Mouse (Mus musculus): ENCODE results near the gene Myo15b. TPM values are rescaled to one million over a fixed set of nuclear protein-coding genes. Genes with fewer than 3 reads are reported as not detected.

The Myo15b gene
- total RNA-seq, 2 experiments from 2014 or later, result 0.34 to 0.52 TPM

GRCm38 (mm10) chr11:115857936-115858335, 270 bp upstream of the Myo15b start:
- intact Hi-C loops (cut with DNase I), result no loop called here
- no peak for DNase-seq (ENCODE audit: low spot score in 2 of 2)

GRCm38 (mm10) chr11:115859143-115859945, 1.1 kb downstream of the Myo15b start:
- intact Hi-C loops (cut with DNase I), result no loop called here
- DNase-seq (ENCODE audit: low spot score in 2 of 2), result peak; percentile 60

- intact Hi-C loops (cut with DNase I), result no loop called here
- DNase-seq (ENCODE audit: low spot score in 2 of 2), result no peak
These were observed 5.7 kb downstream of the Myo15b start for GRCm38 (mm10) chr11:115863895-115864294.

GRCm38 (mm10) chr11:115869393-115869792, 11.2 kb downstream of the Myo15b start:
- intact Hi-C loops (cut with DNase I), result no loop called here
- no peak for DNase-seq (ENCODE audit: low spot score in 2 of 2)

- no peak for DNase-seq (ENCODE audit: low spot score in 2 of 2)
- intact Hi-C loops (cut with DNase I), result no loop called here
These were observed 14.2 kb downstream of the Myo15b start for GRCm38 (mm10) chr11:115872437-115872836.

DNA sequence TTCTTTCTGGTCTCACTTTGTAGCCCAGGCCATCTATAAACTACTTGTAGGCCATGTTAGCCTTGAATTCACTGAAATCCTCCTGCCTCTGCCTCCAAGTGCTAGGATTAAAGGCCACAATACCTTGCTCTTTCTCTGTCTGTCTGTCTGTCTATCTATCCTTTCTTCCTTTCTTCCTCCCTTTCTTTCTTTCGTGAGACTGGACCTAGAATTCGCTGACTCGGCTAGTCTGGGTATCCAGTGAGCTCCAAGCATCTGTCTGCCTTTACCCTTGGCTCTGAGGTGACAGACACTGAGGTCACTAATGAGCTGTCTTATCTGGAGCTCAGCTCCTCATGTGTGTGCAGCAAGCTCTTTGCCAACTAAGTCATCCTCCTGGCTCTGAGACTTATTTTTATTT, 17.7 kb downstream of the Myo15b start:
- intact Hi-C loops (cut with DNase I), result no loop called here
- DNase-seq (ENCODE audit: low spot score in 2 of 2), result no peak

- intact Hi-C loops (cut with DNase I), result no loop called here
These were observed 18.2 kb downstream of the Myo15b start for GRCm38 (mm10) chr11:115876438-115876837.

DNA sequence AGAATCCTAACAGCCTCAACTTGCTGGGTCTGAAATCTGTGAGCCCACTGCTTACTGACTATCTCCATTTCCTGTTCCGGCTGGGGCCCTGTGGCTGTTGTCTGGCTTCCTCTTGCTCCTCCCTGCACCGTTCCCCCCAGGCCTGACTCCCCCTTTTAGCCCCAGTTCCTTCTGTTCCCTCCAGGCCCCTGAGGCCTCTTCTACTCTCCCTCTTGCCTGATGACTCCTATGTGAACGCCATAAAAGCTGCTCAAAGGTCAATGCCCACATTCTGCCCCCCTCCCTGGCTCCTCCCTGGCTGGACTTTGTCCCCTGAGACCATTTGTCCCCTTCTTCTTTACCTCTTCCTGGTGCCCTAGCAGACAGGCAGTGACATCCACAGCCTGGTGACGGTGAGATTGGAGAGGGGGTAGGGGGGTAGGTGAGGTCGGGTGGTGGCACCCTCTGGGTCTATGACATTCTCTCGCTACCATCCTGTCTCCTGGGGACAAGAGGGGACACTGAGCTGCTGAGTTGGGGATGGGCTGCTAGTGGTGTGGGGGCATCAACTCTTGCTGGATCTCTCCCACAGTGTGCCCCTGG, 19.1 kb downstream of the Myo15b start:
- intact Hi-C loops (cut with DNase I), result no loop called here
- DNase-seq (ENCODE audit: low spot score in 2 of 2), result no peak

More at GRCm38 (mm10) chr11:115876438-115876837, 18.2 kb downstream of the Myo15b start:
- DNase-seq (ENCODE audit: low spot score in 2 of 2), result no peak

DNA sequence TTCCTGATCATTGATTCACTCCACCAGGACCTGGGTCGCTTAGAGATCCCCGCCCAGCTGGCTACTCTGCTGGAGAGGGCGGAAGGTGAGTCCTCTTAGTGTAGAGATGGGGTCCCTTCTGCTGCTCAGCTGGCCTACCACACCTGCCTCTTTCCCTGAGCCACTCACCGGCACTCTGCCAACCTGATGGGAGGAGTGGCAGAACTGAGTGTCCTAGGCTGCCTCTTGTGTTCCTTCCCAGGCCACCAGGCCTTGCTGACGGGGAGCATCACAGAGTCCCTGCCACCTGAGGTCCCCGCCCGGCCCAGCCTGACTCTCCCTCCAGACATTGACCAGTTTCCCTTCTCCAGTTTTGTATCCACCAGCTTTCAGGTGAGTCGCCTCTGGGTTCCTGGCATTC, 19.9 kb downstream of the Myo15b start:
- intact Hi-C loops (cut with DNase I), result no loop called here
- no peak for DNase-seq (ENCODE audit: low spot score in 2 of 2)

GRCm38 (mm10) chr11:115881002-115881401, 22.8 kb downstream of the Myo15b start:
- intact Hi-C loops (cut with DNase I), result no loop called here
- DNase-seq (ENCODE audit: low spot score in 2 of 2), result no peak

- intact Hi-C loops (cut with DNase I), result no loop called here
- no peak for DNase-seq (ENCODE audit: low spot score in 2 of 2)
These were observed 25.0 kb downstream of the Myo15b start for GRCm38 (mm10) chr11:115883251-115883650.

DNA sequence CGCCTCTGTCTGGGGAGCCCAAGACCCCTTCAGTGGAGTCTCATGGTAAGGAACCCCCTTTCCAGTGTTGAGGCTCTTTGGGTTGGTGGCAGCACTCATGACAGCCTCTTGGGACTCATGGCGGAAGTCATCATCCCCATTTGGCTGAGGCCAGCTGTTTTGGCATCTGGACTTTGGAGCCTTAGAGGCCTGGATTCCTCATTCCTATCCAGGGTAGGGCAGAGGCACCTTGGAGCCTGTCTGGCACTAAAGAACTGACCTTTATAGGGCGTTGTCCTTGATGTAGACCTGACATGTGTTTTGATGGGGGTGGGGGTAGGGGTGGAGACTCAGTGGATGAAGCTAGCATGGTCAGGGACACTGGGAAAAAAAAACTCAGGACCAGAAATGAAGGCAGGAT, 26.2 kb downstream of the Myo15b start:
- intact Hi-C loops (cut with DNase I), result no loop called here
- no peak for DNase-seq (ENCODE audit: low spot score in 2 of 2)

DNA sequence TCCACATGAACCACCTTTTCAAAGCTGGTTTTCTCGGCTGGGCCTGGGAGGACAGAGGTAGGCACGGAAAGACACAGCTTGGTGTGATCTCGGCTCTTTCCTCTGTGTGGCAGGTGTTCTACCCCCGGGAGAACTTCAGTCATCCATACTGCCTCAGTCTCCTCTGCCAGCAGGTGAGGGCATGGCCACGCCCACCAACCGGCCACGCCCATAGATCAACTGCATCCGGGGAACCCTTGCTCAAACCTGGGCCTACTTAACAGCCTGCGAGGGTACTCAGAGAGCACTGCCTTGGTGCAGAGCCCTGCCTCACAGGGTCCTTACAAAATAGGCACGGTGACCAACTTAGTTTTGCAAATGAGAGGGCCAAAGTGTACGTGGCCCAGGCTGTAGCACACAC, 27.1 kb downstream of the Myo15b start:
- intact Hi-C loops (cut with DNase I), result no loop called here
- DNase-seq (ENCODE audit: low spot score in 2 of 2), result no peak

- intact Hi-C loops (cut with DNase I), result no loop called here
- no peak for DNase-seq (ENCODE audit: low spot score in 2 of 2)
These were observed 28.2 kb downstream of the Myo15b start for GRCm38 (mm10) chr11:115886446-115886845.

GRCm38 (mm10) chr11:115888020-115888419, 29.8 kb downstream of the Myo15b start:
- intact Hi-C loops (cut with DNase I), result no loop called here
- DNase-seq (ENCODE audit: low spot score in 2 of 2), result no peak

DNA sequence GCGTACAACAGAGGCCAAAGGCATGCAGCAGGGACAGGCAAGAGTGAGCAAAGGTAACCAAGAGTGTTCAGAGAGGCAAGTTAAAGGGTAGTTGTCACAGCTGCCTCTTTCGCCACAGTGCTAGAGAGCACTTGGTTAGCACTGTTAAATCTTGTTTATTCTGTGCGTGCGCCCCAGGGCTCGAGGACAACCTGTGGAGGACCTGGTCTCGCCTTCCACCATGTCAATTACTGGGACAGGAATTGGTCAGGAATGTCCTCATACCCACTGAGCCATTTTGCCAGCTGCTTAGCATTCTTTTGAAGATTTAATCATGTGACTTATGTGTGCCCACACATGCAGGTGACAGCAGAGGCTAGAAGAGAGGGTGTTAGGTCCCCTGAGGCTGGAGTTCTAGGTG, 31.0 kb downstream of the Myo15b start:
- no peak for DNase-seq (ENCODE audit: low spot score in 2 of 2)
- intact Hi-C loops (cut with DNase I), result no loop called here

DNA sequence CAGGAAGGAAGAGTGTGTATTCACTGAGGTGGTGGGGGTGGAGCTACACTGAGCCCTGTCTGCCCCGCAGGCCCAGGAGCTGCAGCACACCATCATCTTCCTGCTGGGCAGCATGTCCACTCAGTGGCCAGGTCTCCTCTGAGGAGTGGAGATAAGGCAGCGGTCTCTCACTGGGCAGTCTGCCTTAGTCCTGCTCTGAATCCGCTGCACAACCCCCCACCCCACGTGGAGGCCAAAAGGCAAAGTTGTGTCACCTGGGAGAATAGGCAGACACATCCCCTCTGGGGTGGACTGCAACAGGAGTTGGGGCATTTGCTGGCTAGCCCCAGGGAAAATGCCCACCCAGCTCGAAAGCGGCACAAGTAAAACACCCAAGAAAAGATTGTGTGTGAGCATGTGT, 34.0 kb downstream of the Myo15b start:
- DNase-seq (ENCODE audit: low spot score in 2 of 2), result no peak
- intact Hi-C loops (cut with DNase I), result no loop called here

DNA sequence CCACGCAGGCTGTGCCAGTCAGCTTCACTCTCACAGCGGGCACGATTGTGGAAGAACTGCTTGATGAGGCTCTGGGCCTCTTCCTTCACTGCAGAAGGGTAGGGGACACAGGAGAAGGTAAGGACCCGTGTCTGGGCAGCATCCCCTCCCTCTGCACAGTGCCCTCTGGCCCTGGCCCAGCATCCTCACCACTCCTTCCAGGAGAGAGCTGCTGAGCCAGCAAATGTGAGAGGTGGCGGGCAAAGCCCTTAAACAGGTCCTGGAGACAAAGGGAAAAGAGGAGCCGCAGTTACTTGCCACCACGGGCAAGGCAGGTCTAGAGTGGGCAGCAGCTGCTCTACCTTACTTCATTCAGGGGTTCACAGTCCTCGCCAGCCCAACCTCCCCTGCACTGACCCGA, 34.9 kb downstream of the Myo15b start:
- intact Hi-C loops (cut with DNase I), result no loop called here
- no peak for DNase-seq (ENCODE audit: low spot score in 2 of 2)

DNA sequence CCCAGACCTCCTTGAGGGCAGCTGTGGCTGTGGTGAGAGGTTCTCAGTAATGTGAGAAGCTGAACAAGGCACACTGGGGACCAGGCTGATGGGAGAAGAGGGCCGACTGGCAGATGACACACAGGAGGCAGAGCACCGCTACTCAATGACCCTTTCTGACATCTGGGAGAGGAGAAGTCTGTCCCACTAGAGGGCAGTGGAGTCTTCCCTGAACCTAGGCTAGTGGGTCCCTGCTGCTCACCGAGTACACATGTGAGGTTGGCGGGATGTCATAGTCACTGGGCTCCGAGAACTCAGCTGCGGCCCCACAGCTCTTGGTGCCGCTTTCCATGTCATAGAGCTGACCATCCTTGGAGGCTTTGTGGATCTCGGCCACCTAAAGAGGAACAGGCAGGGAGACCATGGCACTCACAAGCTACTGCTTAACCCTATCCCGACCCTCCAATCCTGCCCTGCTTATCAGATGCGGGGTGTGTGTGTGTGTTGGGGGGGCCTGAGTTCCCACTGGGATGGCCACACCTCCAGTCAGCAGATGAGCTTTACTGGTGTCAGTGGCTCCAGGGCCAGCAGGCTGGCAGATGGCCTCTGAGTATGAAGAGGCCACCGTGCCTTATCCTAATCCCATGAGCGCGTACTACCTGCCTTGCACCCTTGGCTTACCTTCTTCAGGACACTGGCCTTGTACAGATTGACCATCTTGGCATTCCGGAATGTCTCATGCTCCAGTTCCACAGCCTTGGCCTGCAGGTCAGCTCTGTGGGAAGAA, 36.7 kb downstream of the Myo15b start:
- intact Hi-C loops (cut with DNase I), result no loop called here
- DNase-seq (ENCODE audit: low spot score in 2 of 2), result no peak

DNA sequence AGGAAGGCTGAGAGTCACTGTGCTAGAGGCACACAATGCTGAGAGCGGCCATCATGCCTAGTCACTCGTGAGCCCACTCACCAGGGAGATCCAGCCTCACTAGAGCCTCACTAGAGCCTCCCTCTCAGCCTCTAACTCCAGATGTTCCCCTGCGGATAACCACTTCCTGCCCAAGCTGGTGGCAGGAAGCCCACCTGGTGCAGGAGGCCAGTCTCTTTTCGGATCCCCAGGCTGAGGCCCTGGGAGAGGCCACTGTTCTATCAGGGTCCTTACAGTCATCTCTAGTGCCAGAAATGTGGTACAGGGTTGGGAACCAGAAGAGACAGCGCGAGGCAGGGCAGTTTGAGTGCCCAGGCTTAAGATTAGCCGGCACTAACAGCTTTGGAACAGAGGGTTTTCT, 40.2 kb downstream of the Myo15b start:
- no peak for DNase-seq (ENCODE audit: low spot score in 2 of 2)
- intact Hi-C loops (cut with DNase I), result no loop called here

DNA sequence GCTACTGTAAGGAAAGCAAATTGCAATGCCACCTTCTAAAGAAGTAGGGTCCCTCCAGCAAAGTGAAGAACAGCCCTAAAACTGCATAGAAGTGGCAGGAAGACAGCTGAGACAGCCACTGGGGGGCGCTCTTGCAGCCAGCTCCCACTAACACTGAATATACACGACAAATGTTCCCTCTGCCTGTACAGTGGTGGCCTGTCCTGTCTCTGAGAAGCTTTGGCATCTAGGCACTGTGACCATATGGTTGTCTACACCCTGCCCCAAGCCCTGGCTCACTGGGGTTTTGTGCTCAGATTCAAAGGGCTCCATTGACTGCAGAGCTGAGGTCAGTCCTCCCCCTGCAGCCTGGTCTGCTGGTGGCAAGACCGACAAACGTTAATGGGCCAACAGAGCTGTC, 40.7 kb downstream of the Myo15b start:
- peak; percentile 15 for DNase-seq (ENCODE audit: low spot score in 2 of 2)
- intact Hi-C loops (cut with DNase I), result no loop called here

Measured in left cerebral cortex, postnatal 36 days (tissue).